Mouse (Mus musculus) heart, postnatal 0 days (tissue): Measurements from ENCODE around the gene Sorcs2. TPM values are rescaled to one million over a fixed set of nuclear protein-coding genes. Genes with fewer than 3 reads are reported as not detected.

Experiments used
- ATAC-seq: fragments of 200-750 bp; cut with Nextera tagmentation; 2 replicates; pipeline ENCODE4 v1.8.0; 2017; ENCODE audit warnings: low read depth, moderate number of reproducible peaks, moderate library complexity; ENCODE audit not compliant: insufficient read depth
- DNase-seq: peaks from one replicate; pipeline ENCODE4 v3.0.0-alpha.2; 2016; ENCODE audit warnings: low spot score
- H3K27ac ChIP-seq: fragments of 300-500 bp; sonication (generic); 2 replicates; pipeline ENCODE4 v1.5.1; 2014; ENCODE audit warnings: low read depth, mild to moderate bottlenecking
- H3K27me3 ChIP-seq: fragments of 300-500 bp; sonication (generic); 2 replicates; pipeline ENCODE4 v1.6.1; 2014; ENCODE audit warnings: low read length, mixed read lengths; ENCODE audit not compliant: control insufficient read depth, insufficient read depth
- H3K36me3 ChIP-seq: fragments of 300-500 bp; sonication (generic); replicated peaks from 2 replicates; pipeline ENCODE4 v1.6.1; 2014; ENCODE audit warnings: low read length, mixed read lengths; ENCODE audit not compliant: control insufficient read depth, insufficient read depth
- H3K4me1 ChIP-seq: fragments of 300-500 bp; sonication (generic); 2 replicates; pipeline ENCODE4 v1.6.1; 2014; ENCODE audit warnings: antibody characterized with exemption; ENCODE audit not compliant: control insufficient read depth, insufficient read depth
- H3K4me2 ChIP-seq: fragments of 300-500 bp; sonication (generic); 2 replicates; pipeline ENCODE4 v1.6.1; 2014; ENCODE audit warnings: low read depth, mild to moderate bottlenecking, low read length, moderate library complexity
- H3K4me3 ChIP-seq: fragments of 300-500 bp; sonication (generic); 2 replicates; pipeline ENCODE4 v1.5.1; 2014; ENCODE audit warnings: low read depth, low read length
- H3K9ac ChIP-seq: fragments of 300-500 bp; sonication (generic); replicated peaks from 2 replicates; pipeline ENCODE4 v1.6.1; 2014; ENCODE audit warnings: low read depth, low read length, mixed read lengths
- H3K9me3 ChIP-seq: fragments of 300-500 bp; sonication (generic); replicated peaks from 2 replicates; pipeline ENCODE4 v1.6.1; 2016; ENCODE audit warnings: low read length; ENCODE audit not compliant: control insufficient read depth
- CTCF ChIP-seq: IDR thresholded peaks from 2 replicates; pipeline ENCODE4 v1.5.1; 2016; ENCODE audit warnings: antibody characterized with exemption, control low read depth, low read depth
- EP300 ChIP-seq: IDR thresholded peaks from 2 replicates; pipeline ENCODE4 v1.6.1; 2016; ENCODE audit warnings: antibody characterized with exemption, low read depth
- WGBS: fragments of 180-500 bp; shearing (Covaris S2); extraction: QIAGEN DNeasy Blood & Tissue Kit; methylation state at CpG from one replicate; pipeline ENCODE4 v1.1.7; 2014; 5-methylcytosine and 5-hydroxymethylcytosine counted together
- polyA plus RNA-seq: library from polyadenylated mRNA; unstranded; fragments of >200 nt; fragmentation: Nextera tagmentation; extraction: Ambion mirVana; gene quantifications from 2 replicates; pipeline ENCODE4 v1.2.1, GENCODE M21; 2015
- total RNA-seq: library from RNA; depleted of rRNA; stranded (reverse); fragments of >200 nt; gene quantifications from 2 replicates; pipeline ENCODE4 v1.2.3, GENCODE M21; 2014; ENCODE audit warnings: low replicate concordance

The Sorcs2 gene
- total and polyA plus RNA-seq, 2 experiments from 2014 or later, result 3.7 to 32.6 TPM

- H3K27ac ChIP-seq, result no peak overlapping the region
These were observed 8.0 kb downstream of the Sorcs2 start for GRCm38 (mm10) chr5:36389731-36390590.

GRCm38 (mm10) chr5:36385062-36385461, 12.9 kb downstream of the Sorcs2 start:
- no peaks in the 10 kb centered on the region for H3K9me3 ChIP-seq
- peak; percentile 95 for ATAC-seq
- H3K4me3 ChIP-seq, result no peak overlapping the region
- H3K27ac ChIP-seq, result peak overlapping the region; percentile 87
- no peaks in the 10 kb centered on the region for H3K36me3 ChIP-seq
- no peaks in the 10 kb centered on the region for H3K27me3 ChIP-seq
- H3K4me1 ChIP-seq, result peaks cover 35% of the 10 kb centered on the region
- DNase-seq, result peak; percentile 88
- H3K9ac ChIP-seq, result no peak overlapping the region
- no peak overlapping the region for H3K4me2 ChIP-seq
- 12% methylated on average over 5 of the region's 5 CpGs for WGBS
- 0 out of 2 replicates have a peak, but pooled peaks have one; percentile 6 for TF ChIP-seq CTCF
- peak; percentile 54 for TF ChIP-seq EP300

More at GRCm38 (mm10) chr5:36389731-36390590, 8.0 kb downstream of the Sorcs2 start:
- DNase-seq (no peak), ATAC-seq (no peak)
- TF ChIP-seq CTCF (no peak), EP300 (no peak)
- Histone ChIP-seq H3K4me2 (no peak overlapping the region), H3K4me1 (peaks cover 12% of the 10 kb centered on the region), H3K27me3 (no peaks in the 10 kb centered on the region), H3K9ac (no peak overlapping the region), H3K4me3 (no peak overlapping the region), H3K9me3 (no peaks in the 10 kb centered on the region), H3K36me3 (no peaks in the 10 kb centered on the region)
- WGBS, result 78% methylated on average over 9 of the region's 9 CpGs

- 71% methylated on average over 4 of the region's 4 CpGs for WGBS
- H3K4me1 ChIP-seq, result peaks cover 51% of the 10 kb centered on the region
These were observed 14.5 kb downstream of the Sorcs2 start for GRCm38 (mm10) chr5:36383431-36383830.

GRCm38 (mm10) chr5:36382721-36383120, 15.2 kb downstream of the Sorcs2 start:
- Histone ChIP-seq H3K4me2 (no peak overlapping the region), H3K36me3 (no peaks in the 10 kb centered on the region), H3K9ac (no peak overlapping the region), H3K27me3 (no peaks in the 10 kb centered on the region), H3K4me1 (peaks cover 51% of the 10 kb centered on the region), H3K27ac (no peak overlapping the region), H3K4me3 (no peak overlapping the region), H3K9me3 (no peaks in the 10 kb centered on the region)
- WGBS, result 78% methylated on average over 4 of the region's 4 CpGs
- no peak for DNase-seq
- ATAC-seq, result no peak
- no peak for TF ChIP-seq CTCF

More at GRCm38 (mm10) chr5:36383431-36383830, 14.5 kb downstream of the Sorcs2 start:
- Histone ChIP-seq H3K4me2 (no peak overlapping the region), H3K27me3 (no peaks in the 10 kb centered on the region), H3K27ac (no peak overlapping the region), H3K9me3 (no peaks in the 10 kb centered on the region), H3K36me3 (no peaks in the 10 kb centered on the region), H3K4me3 (no peak overlapping the region), H3K9ac (no peak overlapping the region)
- no peak for DNase-seq
- TF ChIP-seq CTCF (no peak), EP300 (no peak)
- no peak for ATAC-seq

- peaks cover 51% of the 10 kb centered on the region for H3K4me1 ChIP-seq
- H3K27me3 ChIP-seq, result no peaks in the 10 kb centered on the region
- ATAC-seq, result no peak
- no peaks in the 10 kb centered on the region for H3K9me3 ChIP-seq
- TF ChIP-seq EP300, result no peak
- no peak for TF ChIP-seq CTCF
- no peak overlapping the region for H3K9ac ChIP-seq
- 64% methylated on average over 8 of the region's 8 CpGs for WGBS
- DNase-seq, result no peak
- no peak overlapping the region for H3K4me3 ChIP-seq
- no peaks in the 10 kb centered on the region for H3K36me3 ChIP-seq
- H3K4me2 ChIP-seq, result no peak overlapping the region
- no peak overlapping the region for H3K27ac ChIP-seq
These were observed 15.7 kb downstream of the Sorcs2 start for GRCm38 (mm10) chr5:36382134-36382693.
